8 mouse cellular contexts compared by ENCODE assay signal in genomic region chr4:41737602-41738255, GRCm38 (mm10). TPM values are rescaled to one million over a fixed set of nuclear protein-coding genes. Genes with fewer than 3 reads are reported as not detected.
DNase-seq lines count a peak whose midpoint lies in the region; ATAC-seq and TF ChIP-seq lines count a peak whose summit lies in the region.

No protein-coding gene starts in this region.

- TF ChIP-seq POLR2A in spleen, adult 2 months (IDR thresholded peaks at IDR 0.05; ENCODE audit: low read depth, low read length), result no peak

- H3K4me3 ChIP-seq in kidney, embryonic 16.5 days (ENCODE audit: low read length), result no peak overlapping the region
- no peak overlapping the region for H3K4me3 ChIP-seq in forebrain, postnatal 0 days (ENCODE audit: low read depth, low read length)
- no peak overlapping the region for H3K4me3 ChIP-seq in midbrain, embryonic 11.5 days (ENCODE audit: low read depth, low read length)
- H3K4me3 ChIP-seq in spleen, adult 2 months (ENCODE audit: extremely low read depth, insufficient read depth, insufficient read length), result no peak overlapping the region

- ATAC-seq in kidney, embryonic 16.5 days (ENCODE audit: low FRiP score, low TSS enrichment), result no peak
- ATAC-seq in forebrain, postnatal 0 days, result peak; percentile 75
- peak; percentile 60 for ATAC-seq in inflammation-experienced regulatory T-cells, adult 6 months
- ATAC-seq in midbrain, embryonic 11.5 days (ENCODE audit: low FRiP score), result peak; percentile 47

- peaks cover 12% of the 10 kb centered on the region; the same call in 1 of the 2 replicates for H3K36me3 ChIP-seq in kidney, embryonic 16.5 days (ENCODE audit: insufficient read depth, low read length)
- no peaks in the 10 kb centered on the region; the same call in 1 of the 2 replicates for H3K36me3 ChIP-seq in forebrain, postnatal 0 days (ENCODE audit: insufficient read depth)
- peaks cover 8% of the 10 kb centered on the region; the same call in 1 of the 2 replicates for H3K36me3 ChIP-seq in midbrain, embryonic 11.5 days (ENCODE audit: control insufficient read depth, insufficient read depth, low read length)
- peaks cover 4% of the 10 kb centered on the region; the same call in 1 of the 2 replicates for H3K36me3 ChIP-seq in spleen, adult 2 months (ENCODE audit: control insufficient read depth, insufficient read depth, low read length)

- peak; percentile 68 for DNase-seq in kidney, adult 11 months
- peak; percentile 57 for DNase-seq in cerebellum, adult 11 months
- peak; percentile 88 for DNase-seq in forebrain, postnatal 0 days
- peak; percentile 74 to 76 for DNase-seq in left cerebral cortex, postnatal 10 days (ENCODE audit: extremely low spot score in 1 of 2, low spot score in 2 of 2)
- peak; percentile 94 for DNase-seq in midbrain, embryonic 11.5 days (ENCODE audit: low spot score, missing footprints)
- DNase-seq in spleen, adult 2 months (ENCODE audit: low read depth in 1 of 2, low spot score in 2 of 2), result peak; percentile 59 to 76

- H3K9ac ChIP-seq in kidney, embryonic 16.5 days (replicated peaks; ENCODE audit: low read length), result no peak overlapping the region
- no peak overlapping the region for H3K9ac ChIP-seq in forebrain, postnatal 0 days
- no peak overlapping the region for H3K9ac ChIP-seq in midbrain, embryonic 11.5 days (ENCODE audit: low read length)

- peaks cover 12% of the 10 kb centered on the region for H3K27me3 ChIP-seq in kidney, embryonic 16.5 days (ENCODE audit: insufficient read depth, low read length)
- H3K27me3 ChIP-seq in forebrain, postnatal 0 days (ENCODE audit: insufficient read depth, low read length), result peaks cover 3% of the 10 kb centered on the region; the same call in 1 of the 2 replicates
- peaks cover 8% of the 10 kb centered on the region for H3K27me3 ChIP-seq in midbrain, embryonic 11.5 days (ENCODE audit: control insufficient read depth, insufficient read depth, low read length)
- H3K27me3 ChIP-seq in spleen, adult 2 months (ENCODE audit: control insufficient read depth, insufficient read depth, low read length), result no peaks in the 10 kb centered on the region

- H3K27ac ChIP-seq in kidney, embryonic 16.5 days (ENCODE audit: low read length), result no peak overlapping the region
- H3K27ac ChIP-seq in forebrain, postnatal 0 days (ENCODE audit: low read depth, low read length), result no peak overlapping the region
- no peak overlapping the region for H3K27ac ChIP-seq in midbrain, embryonic 11.5 days (ENCODE audit: low read depth, low read length)
- no peak overlapping the region for H3K27ac ChIP-seq in spleen, adult 2 months (ENCODE audit: insufficient read depth, low read length)

- peaks cover 12% of the 10 kb centered on the region for H3K4me1 ChIP-seq in kidney, embryonic 16.5 days (ENCODE audit: insufficient read depth, low read length)
- peaks cover 7% of the 10 kb centered on the region; the same call in 1 of the 2 replicates for H3K4me1 ChIP-seq in forebrain, postnatal 0 days (ENCODE audit: insufficient read depth)
- H3K4me1 ChIP-seq in midbrain, embryonic 11.5 days (ENCODE audit: control insufficient read depth, insufficient read depth, low read length), result peaks cover 12% of the 10 kb centered on the region
- peaks cover 7% of the 10 kb centered on the region; the same call in 1 of the 2 replicates for H3K4me1 ChIP-seq in spleen, adult 2 months (ENCODE audit: control insufficient read depth, insufficient read depth, insufficient read length)

- peak; percentile 95 for TF ChIP-seq CTCF in forebrain, postnatal 0 days (IDR thresholded peaks at IDR 0.05; ENCODE audit: low read depth)
- TF ChIP-seq CTCF in spleen, adult 2 months (IDR thresholded peaks at IDR 0.05; ENCODE audit: extremely low read depth, insufficient read depth, insufficient read length, insufficient replicate concordance), result peak; percentile 85; the same call in 1 of the 2 replicates

- intact Hi-C loops in left cerebral cortex, postnatal 10 days (cut with DNase I), result no loop called here

- H3K4me2 ChIP-seq in kidney, embryonic 16.5 days (replicated peaks; ENCODE audit: low read depth, low read length), result no peak overlapping the region
- H3K4me2 ChIP-seq in forebrain, postnatal 0 days (ENCODE audit: low read depth), result no peak overlapping the region
- H3K4me2 ChIP-seq in midbrain, embryonic 11.5 days, result no peak overlapping the region

- WGBS in kidney, embryonic 16.5 days, result 37% methylated on average over 8 of the region's 8 CpGs
- WGBS in forebrain, postnatal 0 days, result 43% methylated on average over 8 of the region's 8 CpGs
- WGBS in midbrain, embryonic 11.5 days, result 52% methylated on average over 8 of the region's 8 CpGs
- WGBS in spleen, adult 2 months, result 35% methylated on average over 8 of the region's 8 CpGs

- no peaks in the 10 kb centered on the region for H3K9me3 ChIP-seq in kidney, embryonic 16.5 days (ENCODE audit: low read length)
- H3K9me3 ChIP-seq in forebrain, postnatal 0 days (ENCODE audit: low read length), result no peaks in the 10 kb centered on the region
- H3K9me3 ChIP-seq in midbrain, embryonic 11.5 days (ENCODE audit: control insufficient read depth, low read length), result no peaks in the 10 kb centered on the region

RNA-seq across cellular contexts. Expression of gene Arid3c, which starts 6.8 kb away (rescaled TPM):
- polyA plus RNA-seq in kidney, embryonic 16.5 days (2015; fragmentation: Nextera tagmentation; extraction: Ambion mirVana), result not detected in 2 replicates
- not detected in 2 replicates for total RNA-seq in forebrain, postnatal 0 days (2014; rRNA removed)
- polyA plus RNA-seq in forebrain, postnatal 0 days (2015; fragmentation: Nextera tagmentation; extraction: Ambion mirVana), result 0.14 and 0.15 TPM in 2 replicates
- polyA plus RNA-seq in inflammation-experienced regulatory T-cells, adult 6 months (2017; shearing (Covaris generic)), result not detected
- under 1 TPM; 0.19 to 0.83 TPM for total RNA-seq in left cerebral cortex, postnatal 10 days (2021)
- 0.72 and 1.8 TPM in 2 replicates for polyA plus RNA-seq in midbrain, embryonic 11.5 days (2014; fragmentation: Nextera tagmentation; extraction: Ambion mirVana)
- not detected in 2 replicates for polyA plus RNA-seq in spleen, adult 2 months (2012; rRNA removed)

RNA-seq across cellular contexts. Expression of gene Dctn3, which starts 14.8 kb away (rescaled TPM):
- 137 and 149 TPM in 2 replicates for polyA plus RNA-seq in kidney, embryonic 16.5 days (2015; fragmentation: Nextera tagmentation; extraction: Ambion mirVana)
- total RNA-seq in forebrain, postnatal 0 days (2014; rRNA removed), result 184 and 251 TPM in 2 replicates
- polyA plus RNA-seq in forebrain, postnatal 0 days (2015; fragmentation: Nextera tagmentation; extraction: Ambion mirVana), result 378 and 438 TPM in 2 replicates
- polyA plus RNA-seq in inflammation-experienced regulatory T-cells, adult 6 months (2017; shearing (Covaris generic)), result 100 to 1,000 TPM in 1 of 3 experiments, 10 to 100 TPM in 2; 88.8 to 122 (median 95.5) TPM
- 100 to 1,000 TPM; 181 to 196 TPM for total RNA-seq in left cerebral cortex, postnatal 10 days (2021)
- polyA plus RNA-seq in midbrain, embryonic 11.5 days (2014; fragmentation: Nextera tagmentation; extraction: Ambion mirVana), result 154 and 155 TPM in 2 replicates
- polyA plus RNA-seq in spleen, adult 2 months (2012; rRNA removed), result 25.4 and 25.5 TPM in 2 replicates

RNA-seq across cellular contexts. Expression of gene Galt, which starts 17.3 kb away (rescaled TPM):
- 61.9 and 65.5 TPM in 2 replicates for polyA plus RNA-seq in kidney, embryonic 16.5 days (2015; fragmentation: Nextera tagmentation; extraction: Ambion mirVana)
- total RNA-seq in forebrain, postnatal 0 days (2014; rRNA removed), result 42.4 and 43.1 TPM in 2 replicates
- polyA plus RNA-seq in forebrain, postnatal 0 days (2015; fragmentation: Nextera tagmentation; extraction: Ambion mirVana), result 43.4 and 47.3 TPM in 2 replicates
- polyA plus RNA-seq in inflammation-experienced regulatory T-cells, adult 6 months (2017; shearing (Covaris generic)), result 100 to 1,000 TPM in 1 of 3 experiments, 10 to 100 TPM in 2; 43.1 to 105 (median 70.1) TPM
- 10 to 100 TPM; 93.6 to 94.7 TPM for total RNA-seq in left cerebral cortex, postnatal 10 days (2021)
- 19.5 and 19.7 TPM in 2 replicates for polyA plus RNA-seq in midbrain, embryonic 11.5 days (2014; fragmentation: Nextera tagmentation; extraction: Ambion mirVana)
- polyA plus RNA-seq in spleen, adult 2 months (2012; rRNA removed), result 67.1 and 91.0 TPM in 2 replicates

RNA-seq across cellular contexts. Expression of gene Sigmar1, which starts 18.2 kb away (rescaled TPM):
- 98.2 and 100 TPM in 2 replicates for polyA plus RNA-seq in kidney, embryonic 16.5 days (2015; fragmentation: Nextera tagmentation; extraction: Ambion mirVana)
- 28.4 and 29.8 TPM in 2 replicates for total RNA-seq in forebrain, postnatal 0 days (2014; rRNA removed)
- 32.0 and 39.7 TPM in 2 replicates for polyA plus RNA-seq in forebrain, postnatal 0 days (2015; fragmentation: Nextera tagmentation; extraction: Ambion mirVana)
- polyA plus RNA-seq in inflammation-experienced regulatory T-cells, adult 6 months (2017; shearing (Covaris generic)), result 10 to 100 TPM; 31.8 to 42.9 (median 34.1) TPM
- 10 to 100 TPM; 55.8 to 70.4 TPM for total RNA-seq in left cerebral cortex, postnatal 10 days (2021)
- polyA plus RNA-seq in midbrain, embryonic 11.5 days (2014; fragmentation: Nextera tagmentation; extraction: Ambion mirVana), result 67.5 and 70.8 TPM in 2 replicates
- polyA plus RNA-seq in spleen, adult 2 months (2012; rRNA removed), result 48.3 and 51.1 TPM in 2 replicates

RNA-seq across cellular contexts. Expression of gene Rpp25l, which starts 24.4 kb away (rescaled TPM):
- 76.0 and 84.9 TPM in 2 replicates for polyA plus RNA-seq in kidney, embryonic 16.5 days (2015; fragmentation: Nextera tagmentation; extraction: Ambion mirVana)
- 36.3 and 44.4 TPM in 2 replicates for total RNA-seq in forebrain, postnatal 0 days (2014; rRNA removed)
- 43.0 and 52.0 TPM in 2 replicates for polyA plus RNA-seq in forebrain, postnatal 0 days (2015; fragmentation: Nextera tagmentation; extraction: Ambion mirVana)
- 10 to 100 TPM; 51.3 to 65.6 (median 54.5) TPM for polyA plus RNA-seq in inflammation-experienced regulatory T-cells, adult 6 months (2017; shearing (Covaris generic))
- total RNA-seq in left cerebral cortex, postnatal 10 days (2021), result 10 to 100 TPM; 28.4 to 30.3 TPM
- polyA plus RNA-seq in midbrain, embryonic 11.5 days (2014; fragmentation: Nextera tagmentation; extraction: Ambion mirVana), result 69.3 and 85.9 TPM in 2 replicates
- 32.8 and 46.9 TPM in 2 replicates for polyA plus RNA-seq in spleen, adult 2 months (2012; rRNA removed)
